Mouse (Mus musculus) myocyte (in vitro differentiated cells): ENCODE results near the gene St6galnac3.

Source experiments
- E2F4 ChIP-seq: IDR thresholded peaks from one replicate; pipeline ENCODE4 v1.6.1; 2011; ENCODE audit warnings: mild to moderate bottlenecking, control low read depth, moderate library complexity; ENCODE audit not compliant: insufficient read depth
- MAX ChIP-seq: IDR thresholded peaks from one replicate; pipeline ENCODE4 v1.6.1; 2011; ENCODE audit warnings: low read depth, mild to moderate bottlenecking, control low read depth
- POLR2A ChIP-seq: IDR thresholded peaks from one replicate; pipeline ENCODE4 v1.6.1; 2011; ENCODE audit warnings: low read depth, mild to moderate bottlenecking, control low read depth, moderate library complexity; ENCODE audit not compliant: insufficient read length
- TCF12 ChIP-seq: IDR thresholded peaks from one replicate; pipeline ENCODE4 v1.6.1; 2011; ENCODE audit warnings: mild to moderate bottlenecking, control low read depth; ENCODE audit not compliant: poor library complexity, insufficient read depth, severe bottlenecking

- TF ChIP-seq POLR2A (no peak), MAX (no peak), TCF12 (no peak), E2F4 (no peak)
These were observed 40.1 kb downstream of the St6galnac3 start for GRCm38 (mm10) chr3:153684909-153685308.
